Mouse (Mus musculus): ENCODE results near the gene Olfr1396. TPM values are rescaled to one million over a fixed set of nuclear protein-coding genes. Genes with fewer than 3 reads are reported as not detected.
"Not testable (repeated sequence)": the region's sequence is repeated elsewhere in the genome, so short reads cannot be mapped to it uniquely, and the experiment has no call there.

Olfr1396 gene
- polyA plus RNA-seq, 1 experiment from 2014 or later: not detected

- H3K4me3 ChIP-seq (ENCODE audit: low read depth, low read length): no peak overlapping the region
- H3K9me3 ChIP-seq (ENCODE audit: low read length): no peaks in the 10 kb centered on the region
- TF ChIP-seq CTCF (IDR thresholded peaks at IDR 0.05): no peak
- TF ChIP-seq EP300 (IDR thresholded peaks at IDR 0.05): no peak
- H3K4me2 ChIP-seq (replicated peaks; ENCODE audit: low read depth, low read length): no peak overlapping the region
- DNase-seq (ENCODE audit: low spot score) (no peak), ATAC-seq (no peak)
- H3K4me1 ChIP-seq (ENCODE audit: insufficient read depth, low read depth, low read length): peaks cover 3% of the 10 kb centered on the region; the same call in 1 of the 2 replicates
- H3K9ac ChIP-seq (replicated peaks; ENCODE audit: low read depth): no peak overlapping the region
- H3K27me3 ChIP-seq (replicated peaks; ENCODE audit: insufficient read depth, low read length): no peaks in the 10 kb centered on the region
- no peaks in the 10 kb centered on the region for H3K36me3 ChIP-seq (ENCODE audit: insufficient read depth, low read length)
- 81% methylated on average over 3 of the region's 3 CpGs for WGBS
- H3K27ac ChIP-seq (ENCODE audit: low read length): no peak overlapping the region
Observed at GRCm38 (mm10) chr11:49081886-49082285, 32.8 kb downstream of the Olfr1396 start.

GRCm38 (mm10) chr11:49081356-49081755 lies 33.3 kb downstream of the Olfr1396 start:
- WGBS: 81% methylated on average over 4 of the region's 4 CpGs
- Histone ChIP-seq H3K27ac (ENCODE audit: low read length) (no peak overlapping the region), H3K4me3 (ENCODE audit: low read depth, low read length) (no peak overlapping the region), H3K4me2 (replicated peaks; ENCODE audit: low read depth, low read length) (no peak overlapping the region), H3K9ac (replicated peaks; ENCODE audit: low read depth) (no peak overlapping the region), H3K27me3 (replicated peaks; ENCODE audit: insufficient read depth, low read length) (no peaks in the 10 kb centered on the region), H3K36me3 (ENCODE audit: insufficient read depth, low read length) (no peaks in the 10 kb centered on the region), H3K4me1 (ENCODE audit: insufficient read depth, low read depth, low read length) (no peaks in the 10 kb centered on the region; the same call in 1 of the 2 replicates), H3K9me3 (ENCODE audit: low read length) (no peaks in the 10 kb centered on the region)
- ATAC-seq (no peak), DNase-seq (ENCODE audit: low spot score) (peak; percentile 38)
- no peak for TF ChIP-seq CTCF (IDR thresholded peaks at IDR 0.05)
- TF ChIP-seq EP300 (IDR thresholded peaks at IDR 0.05): 0 out of 2 replicates have a peak, but pooled peaks have one; percentile 13

- Histone ChIP-seq H3K4me2 (replicated peaks; ENCODE audit: low read depth, low read length) (no peak overlapping the region), H3K27ac (ENCODE audit: low read length) (no peak overlapping the region), H3K9ac (replicated peaks; ENCODE audit: low read depth) (no peak overlapping the region), H3K27me3 (replicated peaks; ENCODE audit: insufficient read depth, low read length) (no peaks in the 10 kb centered on the region), H3K4me3 (ENCODE audit: low read depth, low read length) (no peak overlapping the region), H3K36me3 (ENCODE audit: insufficient read depth, low read length) (no peaks in the 10 kb centered on the region), H3K4me1 (ENCODE audit: insufficient read depth, low read depth, low read length) (no peaks in the 10 kb centered on the region; the same call in 1 of the 2 replicates), H3K9me3 (ENCODE audit: low read length) (no peaks in the 10 kb centered on the region)
- TF ChIP-seq CTCF (IDR thresholded peaks at IDR 0.05): no peak
- no peak for TF ChIP-seq EP300 (IDR thresholded peaks at IDR 0.05)
- 74% methylated on average over 1 of the region's 1 CpGs for WGBS
- DNase-seq (ENCODE audit: low spot score): no peak
- no peak for ATAC-seq
Observed at GRCm38 (mm10) chr11:49080636-49081035, 34.0 kb downstream of the Olfr1396 start.

GRCm38 (mm10) chr11:49078719-49079118 lies 36.0 kb downstream of the Olfr1396 start:
- WGBS: 77% methylated on average over 3 of the region's 3 CpGs
- no peaks in the 10 kb centered on the region for H3K27me3 ChIP-seq (replicated peaks; ENCODE audit: insufficient read depth, low read length)
- H3K27ac ChIP-seq (ENCODE audit: low read length): no peak overlapping the region
- H3K9me3 ChIP-seq (ENCODE audit: low read length): no peaks in the 10 kb centered on the region
- no peaks in the 10 kb centered on the region for H3K4me1 ChIP-seq (ENCODE audit: insufficient read depth, low read depth, low read length)
- DNase-seq (ENCODE audit: low spot score): no peak
- no peak overlapping the region for H3K4me2 ChIP-seq (replicated peaks; ENCODE audit: low read depth, low read length)
- no peak overlapping the region for H3K4me3 ChIP-seq (ENCODE audit: low read depth, low read length)
- TF ChIP-seq EP300 (IDR thresholded peaks at IDR 0.05) (no peak), CTCF (IDR thresholded peaks at IDR 0.05) (no peak)
- no peak overlapping the region for H3K9ac ChIP-seq (replicated peaks; ENCODE audit: low read depth)
- no peaks in the 10 kb centered on the region for H3K36me3 ChIP-seq (ENCODE audit: insufficient read depth, low read length)
- no peak for ATAC-seq

- TF ChIP-seq CTCF (IDR thresholded peaks at IDR 0.05) (no peak), EP300 (IDR thresholded peaks at IDR 0.05) (no peak)
- Histone ChIP-seq H3K4me2 (replicated peaks; ENCODE audit: low read depth, low read length) (no peak overlapping the region), H3K9ac (replicated peaks; ENCODE audit: low read depth) (no peak overlapping the region), H3K27ac (ENCODE audit: low read length) (no peak overlapping the region), H3K4me3 (ENCODE audit: low read depth, low read length) (no peak overlapping the region), H3K4me1 (ENCODE audit: insufficient read depth, low read depth, low read length) (no peaks in the 10 kb centered on the region), H3K36me3 (ENCODE audit: insufficient read depth, low read length) (no peaks in the 10 kb centered on the region), H3K9me3 (ENCODE audit: low read length) (no peaks in the 10 kb centered on the region), H3K27me3 (replicated peaks; ENCODE audit: insufficient read depth, low read length) (no peaks in the 10 kb centered on the region)
- WGBS: 72% methylated on average over 1 of the region's 1 CpGs
- no peak for DNase-seq (ENCODE audit: low spot score)
- ATAC-seq: no peak
Observed at GRCm38 (mm10) chr11:49077012-49077411, 37.7 kb downstream of the Olfr1396 start.

GRCm38 (mm10) chr11:49076001-49076757 lies 38.5 kb downstream of the Olfr1396 start, which contains the start of gene Ifi47:
Gene Ifi47 (plus strand): TSS chr11:49076587.
- not testable (repeated sequence) for H3K4me3 ChIP-seq (ENCODE audit: low read depth, low read length); H3K4me1 ChIP-seq (ENCODE audit: insufficient read depth, low read depth, low read length); H3K27me3 ChIP-seq (replicated peaks; ENCODE audit: insufficient read depth, low read length); H3K27ac ChIP-seq (ENCODE audit: low read length); H3K9me3 ChIP-seq (ENCODE audit: low read length); H3K36me3 ChIP-seq (ENCODE audit: insufficient read depth, low read length); H3K4me2 ChIP-seq (replicated peaks; ENCODE audit: low read depth, low read length); H3K9ac ChIP-seq (replicated peaks; ENCODE audit: low read depth)
- TF ChIP-seq CTCF (IDR thresholded peaks at IDR 0.05) (0 out of 2 replicates have a peak, but pooled peaks have one; percentile 14), EP300 (IDR thresholded peaks at IDR 0.05) (peak; percentile 41; the same call in 1 of the 2 replicates)
- DNase-seq (ENCODE audit: low spot score) (peak; percentile 81), ATAC-seq (peak; percentile 77)
- 41% methylated on average over 6 of the region's 6 CpGs for WGBS

Data from lung, postnatal 0 days (tissue).